Comparison of ENCODE assay signal across 8 mouse cellular contexts in genomic region chr5:120511643-120512220, GRCm38 (mm10). TPM values are rescaled to one million over a fixed set of nuclear protein-coding genes. Genes with fewer than 3 reads are reported as not detected.
DNase-seq lines count a peak whose midpoint lies in the region; ATAC-seq and TF ChIP-seq lines count a peak whose summit lies in the region.

No protein-coding gene starts in this region.

- WGBS in bone marrow, adult 2 months: 2% methylated on average over 14 of the region's 14 CpGs
- WGBS in heart, embryonic 11.5 days (ENCODE audit: insufficient replicate concordance): 29% methylated on average over 14 of the region's 14 CpGs
- WGBS in midbrain, embryonic 10.5 days: 39% methylated on average over 14 of the region's 14 CpGs

- H3K9ac ChIP-seq in heart, embryonic 11.5 days (ENCODE audit: low read depth, low read length): peak overlapping the region; percentile 67; the same call in 1 of the 2 replicates

- H3K27me3 ChIP-seq in heart, embryonic 11.5 days (ENCODE audit: control insufficient read depth, insufficient read depth, low read length): 0 out of 2 replicates have a peak, but pooled peaks cover 4% of the 10 kb centered on the region
- peaks cover 30% of the 10 kb centered on the region for H3K27me3 ChIP-seq in midbrain, embryonic 10.5 days (ENCODE audit: low read depth, poor library complexity, severe bottlenecking)

- peak overlapping the region; percentile 67 for H3K27ac ChIP-seq in bone marrow, adult 2 months (ENCODE audit: control insufficient read depth, insufficient read depth, low read depth, low read length, poor library complexity)
- H3K27ac ChIP-seq in heart, embryonic 11.5 days (ENCODE audit: low read depth, low read length): no peak overlapping the region
- no peak overlapping the region for H3K27ac ChIP-seq in midbrain, embryonic 10.5 days (replicated peaks)

- H3K4me1 ChIP-seq in bone marrow, adult 2 months (ENCODE audit: control insufficient read depth, insufficient read depth, low read length): peaks cover 4% of the 10 kb centered on the region; the same call in 1 of the 2 replicates
- H3K4me1 ChIP-seq in heart, embryonic 11.5 days (ENCODE audit: control insufficient read depth, insufficient read depth, low read length): peaks cover 18% of the 10 kb centered on the region
- peaks cover 47% of the 10 kb centered on the region for H3K4me1 ChIP-seq in midbrain, embryonic 10.5 days

- no peaks in the 10 kb centered on the region for H3K9me3 ChIP-seq in heart, embryonic 11.5 days (replicated peaks; ENCODE audit: control insufficient read depth, low read length)
- H3K9me3 ChIP-seq in midbrain, embryonic 10.5 days (replicated peaks): no peaks in the 10 kb centered on the region

- peak; percentile 79 for DNase-seq in adrenal gland, adult 2 months
- DNase-seq in adrenal gland, postnatal 4 days (ENCODE audit: low spot score in 2 of 2): no peak
- peak; percentile 25 to 50 for DNase-seq in kidney, postnatal 25 days
- DNase-seq in midbrain, embryonic 10.5 days (ENCODE audit: low spot score): no peak
- DNase-seq in thymus, postnatal 0 days (ENCODE audit: low spot score): no peak
- DNase-seq in embryo, embryonic 10 days (ENCODE audit: low spot score): no peak

- peak overlapping the region; percentile 89 for H3K4me3 ChIP-seq in bone marrow, adult 2 months (replicated peaks; ENCODE audit: control insufficient read depth, low read depth, low read length)
- H3K4me3 ChIP-seq in heart, embryonic 11.5 days (ENCODE audit: low read depth, low read length): peak overlapping the region; percentile 55
- H3K4me3 ChIP-seq in midbrain, embryonic 10.5 days: peak overlapping the region; percentile 58

- peak overlapping the region; percentile 82 for H3K4me2 ChIP-seq in heart, embryonic 11.5 days

- no peaks in the 10 kb centered on the region for H3K36me3 ChIP-seq in heart, embryonic 11.5 days (ENCODE audit: control insufficient read depth, insufficient read depth, low read length)
- H3K36me3 ChIP-seq in midbrain, embryonic 10.5 days: no peaks in the 10 kb centered on the region

- TF ChIP-seq CTCF in bone marrow, adult 2 months (IDR thresholded peaks at IDR 0.05; ENCODE audit: control insufficient read depth, insufficient read depth, low read length): no peak

- no peak for ATAC-seq in heart, embryonic 11.5 days (replicated peaks; ENCODE audit: insufficient number of reproducible peaks, low FRiP score, low TSS enrichment)

- no peak for TF ChIP-seq POLR2A in bone marrow, adult 2 months (IDR thresholded peaks at IDR 0.05; ENCODE audit: borderline replicate concordance, control insufficient read depth, low read depth, low read length)

RNA-seq across cellular contexts. Expression of gene Slc8b1, which starts 0.8 kb away (rescaled TPM):
- total RNA-seq in adrenal gland, adult 2 months (2021): 10 to 100 TPM; 25.5 to 46.3 TPM
- polyA plus RNA-seq in adrenal gland, adult 2 months (2012; rRNA removed): 40.1 and 49.3 TPM in 2 replicates
- 10 to 100 TPM; 29.6 to 31.7 TPM for total RNA-seq in adrenal gland, postnatal 4 days (2021)
- 18.8 and 45.1 TPM in 2 replicates for polyA plus RNA-seq in bone marrow, adult 2 months (2011; ENCODE audit: insufficient read depth, insufficient read length, low replicate concordance, missing spikeins)
- 1.6 and 2.1 TPM in 2 replicates for polyA plus RNA-seq in heart, embryonic 11.5 days (2014; fragmentation: Nextera tagmentation; extraction: Ambion mirVana)
- polyA plus RNA-seq in midbrain, embryonic 10.5 days (2016; fragmentation: Nextera tagmentation; extraction: Ambion mirVana): 3.9 and 4.6 TPM in 2 replicates
- 4.6 and 5.0 TPM in 2 replicates for polyA plus RNA-seq in thymus, postnatal 0 days (2015; fragmentation: Nextera tagmentation; extraction: Ambion mirVana)

RNA-seq across cellular contexts. Expression of gene Plbd2, which starts 8.3 kb away (rescaled TPM):
- total RNA-seq in adrenal gland, adult 2 months (2021): 10 to 100 TPM; 85.2 to 91.3 TPM
- polyA plus RNA-seq in adrenal gland, adult 2 months (2012; rRNA removed): 70.2 and 92.9 TPM in 2 replicates
- total RNA-seq in adrenal gland, postnatal 4 days (2021): 10 to 100 TPM; 70.5 to 77.5 TPM
- 2.3 and 9.9 TPM in 2 replicates for polyA plus RNA-seq in bone marrow, adult 2 months (2011; ENCODE audit: insufficient read depth, insufficient read length, low replicate concordance, missing spikeins)
- polyA plus RNA-seq in heart, embryonic 11.5 days (2014; fragmentation: Nextera tagmentation; extraction: Ambion mirVana): 28.7 and 30.0 TPM in 2 replicates
- polyA plus RNA-seq in midbrain, embryonic 10.5 days (2016; fragmentation: Nextera tagmentation; extraction: Ambion mirVana): 35.6 and 37.0 TPM in 2 replicates
- 31.0 and 33.9 TPM in 2 replicates for polyA plus RNA-seq in thymus, postnatal 0 days (2015; fragmentation: Nextera tagmentation; extraction: Ambion mirVana)

RNA-seq across cellular contexts. Expression of gene Sds, which starts 35.4 kb away (rescaled TPM):
- total RNA-seq in adrenal gland, adult 2 months (2021): under 1 TPM in 1 of 2 experiments, not detected in 1; 0.55 TPM
- 1.2 TPM in 1 of 2 replicates, not detected in the other for polyA plus RNA-seq in adrenal gland, adult 2 months (2012; rRNA removed)
- total RNA-seq in adrenal gland, postnatal 4 days (2021): 1 to 10 TPM in 1 of 2 experiments, not detected in 1; 1.8 TPM
- 1.9 and 5.2 TPM in 2 replicates for polyA plus RNA-seq in bone marrow, adult 2 months (2011; ENCODE audit: insufficient read depth, insufficient read length, low replicate concordance, missing spikeins)
- 0.18 TPM in 1 of 2 replicates, not detected in the other for polyA plus RNA-seq in heart, embryonic 11.5 days (2014; fragmentation: Nextera tagmentation; extraction: Ambion mirVana)
- not detected in 2 replicates for polyA plus RNA-seq in midbrain, embryonic 10.5 days (2016; fragmentation: Nextera tagmentation; extraction: Ambion mirVana)
- polyA plus RNA-seq in thymus, postnatal 0 days (2015; fragmentation: Nextera tagmentation; extraction: Ambion mirVana): 0.14 and 0.24 TPM in 2 replicates

RNA-seq across cellular contexts. Expression of gene Sdsl, which starts 39.1 kb away (rescaled TPM):
- total RNA-seq in adrenal gland, adult 2 months (2021): 10 to 100 TPM; 46.3 to 71.9 TPM
- 114 and 115 TPM in 2 replicates for polyA plus RNA-seq in adrenal gland, adult 2 months (2012; rRNA removed)
- total RNA-seq in adrenal gland, postnatal 4 days (2021): 10 to 100 TPM; 61.7 to 63.9 TPM
- polyA plus RNA-seq in bone marrow, adult 2 months (2011; ENCODE audit: insufficient read depth, insufficient read length, low replicate concordance, missing spikeins): 11.6 and 13.0 TPM in 2 replicates
- 6.6 and 8.6 TPM in 2 replicates for polyA plus RNA-seq in heart, embryonic 11.5 days (2014; fragmentation: Nextera tagmentation; extraction: Ambion mirVana)
- polyA plus RNA-seq in midbrain, embryonic 10.5 days (2016; fragmentation: Nextera tagmentation; extraction: Ambion mirVana): 5.5 and 6.2 TPM in 2 replicates
- 1.2 and 1.3 TPM in 2 replicates for polyA plus RNA-seq in thymus, postnatal 0 days (2015; fragmentation: Nextera tagmentation; extraction: Ambion mirVana)

Comparison
In these comparisons a context has a peak if more than half of its experiments do, and no peak if none do; other contexts are left out.
1. DNase-seq: peak in adrenal gland, adult 2 months (single experiment) and kidney, postnatal 25 days (2 of 2); none in adrenal gland, postnatal 4 days (0 of 2), midbrain, embryonic 10.5 days (single experiment), thymus, postnatal 0 days (single experiment) and embryo, embryonic 10 days (single experiment).
2. Peak in every context shown above with its lines, with median percentiles within 50 percentile points of each other: H3K4me3 ChIP-seq.